Mouse (Mus musculus) brain, embryonic 14.5 days (tissue): ENCODE measurements around the gene Myof.

Source experiments
- CTCF ChIP-seq: fragments of 200-500 bp; IDR thresholded peaks from 2 replicates; pipeline ENCODE4 v1.5.1; 2012; ENCODE audit warnings: inconsistent platforms, mild to moderate bottlenecking, moderate library complexity, borderline replicate concordance; ENCODE audit not compliant: insufficient read depth, insufficient read length; ENCODE audit errors: extremely low read depth
- POLR2A ChIP-seq: fragments of 200-500 bp; IDR thresholded peaks from 2 replicates; pipeline ENCODE4 v1.6.1; 2012; ENCODE audit warnings: mild to moderate bottlenecking, inconsistent platforms, borderline replicate concordance; ENCODE audit not compliant: poor library complexity, insufficient read depth, insufficient read length, severe bottlenecking; ENCODE audit errors: extremely low read depth

- no peak for TF ChIP-seq CTCF
- no peak for TF ChIP-seq POLR2A
Measured at GRCm38 (mm10) chr19:38003671-38004521, 39.5 kb downstream of the Myof start.
